Mouse (Mus musculus) hindbrain, embryonic 11.5 days (tissue): ENCODE data around the gene Acads. TPM values are rescaled to one million over a fixed set of nuclear protein-coding genes. Genes with fewer than 3 reads are reported as not detected.

Source experiments
- ATAC-seq: fragments of 200-750 bp; cut with Nextera tagmentation; 2 replicates; pipeline ENCODE4 v1.8.0; 2017; ENCODE audit warnings: mild to moderate bottlenecking, moderate TSS enrichment, moderate library complexity; ENCODE audit not compliant: low FRiP score
- DNase-seq: peaks from one replicate; pipeline ENCODE4 v3.0.0-alpha.2; 2015; ENCODE audit warnings: low spot score
- H3K27ac ChIP-seq: fragments of 300-500 bp; sonication (generic); 2 replicates; pipeline ENCODE4 v1.5.1; 2014; ENCODE audit warnings: mild to moderate bottlenecking, low read depth, low read length
- H3K27me3 ChIP-seq: fragments of 300-500 bp; sonication (generic); 2 replicates; pipeline ENCODE4 v1.6.1; 2014; ENCODE audit warnings: mild to moderate bottlenecking, low read length, moderate library complexity, mixed read lengths; ENCODE audit not compliant: control insufficient read depth, insufficient read depth
- H3K36me3 ChIP-seq: fragments of 300-500 bp; sonication (generic); 2 replicates; pipeline ENCODE4 v1.6.1; 2014; ENCODE audit warnings: mild to moderate bottlenecking, low read length, moderate library complexity, mixed read lengths; ENCODE audit not compliant: control insufficient read depth, insufficient read depth
- H3K4me1 ChIP-seq: fragments of 300-500 bp; sonication (generic); replicated peaks from 2 replicates; pipeline ENCODE4 v1.6.1; 2014; ENCODE audit warnings: low read length, mixed read lengths; ENCODE audit not compliant: control insufficient read depth, insufficient read depth
- H3K4me2 ChIP-seq: fragments of 300-500 bp; sonication (generic); replicated peaks from 2 replicates; pipeline ENCODE4 v1.6.1; 2014; ENCODE audit warnings: mild to moderate bottlenecking, low read depth, low read length
- H3K4me3 ChIP-seq: fragments of 300-500 bp; sonication (generic); 2 replicates; pipeline ENCODE4 v1.5.1; 2014; ENCODE audit warnings: low read depth, low read length
- H3K9ac ChIP-seq: fragments of 300-500 bp; sonication (generic); 2 replicates; pipeline ENCODE4 v1.6.1; 2014; ENCODE audit warnings: low read depth, low read length
- H3K9me3 ChIP-seq: fragments of 300-500 bp; sonication (generic); 2 replicates; pipeline ENCODE4 v1.6.1; 2016; ENCODE audit warnings: low read length; ENCODE audit not compliant: control insufficient read depth
- WGBS: fragments of 180-500 bp; shearing (Covaris S2); extraction: QIAGEN DNeasy Blood & Tissue Kit; methylation state at CpG from one replicate; pipeline ENCODE4 v1.1.7; 2014; 5-methylcytosine and 5-hydroxymethylcytosine counted together
- polyA plus RNA-seq: library from polyadenylated mRNA; unstranded; fragments of >200 nt; fragmentation: Nextera tagmentation; extraction: Ambion mirVana; gene quantifications from 2 replicates; pipeline ENCODE4 v1.2.1, GENCODE M21; 2014

Acads gene
- polyA plus RNA-seq, 1 experiment from 2014 or later, result 30.8 TPM

- Histone ChIP-seq H3K27me3 (no peaks in the 10 kb centered on the region), H3K36me3 (peaks cover 18% of the 10 kb centered on the region), H3K4me1 (no peaks in the 10 kb centered on the region), H3K4me2 (no peak overlapping the region), H3K4me3 (no peak overlapping the region), H3K27ac (no peak overlapping the region), H3K9me3 (no peaks in the 10 kb centered on the region), H3K9ac (no peak overlapping the region)
- ATAC-seq (no peak), DNase-seq (no peak)
- 87% methylated on average over 6 of the region's 6 CpGs for WGBS
These were observed 27.0 kb upstream of the Acads start for GRCm38 (mm10) chr5:115145976-115146746.

- Histone ChIP-seq H3K4me2 (no peak overlapping the region), H3K4me3 (no peak overlapping the region), H3K4me1 (no peaks in the 10 kb centered on the region), H3K27ac (no peak overlapping the region), H3K9me3 (no peaks in the 10 kb centered on the region), H3K27me3 (no peaks in the 10 kb centered on the region), H3K9ac (no peak overlapping the region), H3K36me3 (peaks cover 16% of the 10 kb centered on the region)
- 78% methylated on average over 11 of the region's 11 CpGs for WGBS
- no peak for ATAC-seq
- no peak for DNase-seq
These were observed 26.3 kb upstream of the Acads start for GRCm38 (mm10) chr5:115145253-115145968.

GRCm38 (mm10) chr5:115144471-115144870, 25.3 kb upstream of the Acads start:
- no peak for DNase-seq
- H3K27ac ChIP-seq, result no peak overlapping the region
- no peak for ATAC-seq
- H3K27me3 ChIP-seq, result no peaks in the 10 kb centered on the region
- no peak overlapping the region for H3K4me3 ChIP-seq
- no peaks in the 10 kb centered on the region for H3K9me3 ChIP-seq
- H3K4me1 ChIP-seq, result no peaks in the 10 kb centered on the region
- 77% methylated on average over 6 of the region's 6 CpGs for WGBS
- H3K4me2 ChIP-seq, result no peak overlapping the region
- peaks cover 7% of the 10 kb centered on the region for H3K36me3 ChIP-seq
- no peak overlapping the region for H3K9ac ChIP-seq

GRCm38 (mm10) chr5:115143552-115143951, 24.4 kb upstream of the Acads start:
- no peaks in the 10 kb centered on the region for H3K9me3 ChIP-seq
- WGBS, result 88% methylated on average over 10 of the region's 10 CpGs
- no peaks in the 10 kb centered on the region for H3K4me1 ChIP-seq
- 0 out of 2 replicates have a peak, but pooled peaks cover 3% of the 10 kb centered on the region for H3K36me3 ChIP-seq
- H3K27me3 ChIP-seq, result no peaks in the 10 kb centered on the region
- no peak overlapping the region for H3K4me2 ChIP-seq
- no peak overlapping the region for H3K4me3 ChIP-seq
- DNase-seq (no peak), ATAC-seq (no peak)
- H3K9ac ChIP-seq, result no peak overlapping the region
- no peak overlapping the region for H3K27ac ChIP-seq

GRCm38 (mm10) chr5:115142166-115142697, 23.1 kb upstream of the Acads start:
- H3K36me3 ChIP-seq, result 0 out of 2 replicates have a peak, but pooled peaks cover 3% of the 10 kb centered on the region
- no peak overlapping the region for H3K4me3 ChIP-seq
- no peak for ATAC-seq
- no peak for DNase-seq
- no peaks in the 10 kb centered on the region for H3K9me3 ChIP-seq
- no peak overlapping the region for H3K9ac ChIP-seq
- H3K27me3 ChIP-seq, result no peaks in the 10 kb centered on the region
- 88% methylated on average over 9 of the region's 9 CpGs for WGBS
- no peak overlapping the region for H3K4me2 ChIP-seq
- no peak overlapping the region for H3K27ac ChIP-seq
- H3K4me1 ChIP-seq, result no peaks in the 10 kb centered on the region

- Histone ChIP-seq H3K4me1 (no peaks in the 10 kb centered on the region), H3K27me3 (no peaks in the 10 kb centered on the region), H3K9ac (no peak overlapping the region), H3K4me2 (no peak overlapping the region), H3K9me3 (no peaks in the 10 kb centered on the region), H3K4me3 (no peak overlapping the region), H3K27ac (no peak overlapping the region), H3K36me3 (no peaks in the 10 kb centered on the region)
- WGBS, result 71% methylated on average over 3 of the region's 3 CpGs
- DNase-seq (no peak), ATAC-seq (no peak)
These were observed 21.6 kb upstream of the Acads start for GRCm38 (mm10) chr5:115140726-115141125.

- 75% methylated on average over 4 of the region's 4 CpGs for WGBS
- no peaks in the 10 kb centered on the region for H3K4me1 ChIP-seq
- no peaks in the 10 kb centered on the region for H3K27me3 ChIP-seq
- H3K4me2 ChIP-seq, result no peak overlapping the region
- H3K4me3 ChIP-seq, result no peak overlapping the region
- no peaks in the 10 kb centered on the region for H3K9me3 ChIP-seq
- DNase-seq (no peak), ATAC-seq (no peak)
- H3K27ac ChIP-seq, result no peak overlapping the region
- H3K9ac ChIP-seq, result no peak overlapping the region
- no peaks in the 10 kb centered on the region for H3K36me3 ChIP-seq
These were observed 20.0 kb upstream of the Acads start for GRCm38 (mm10) chr5:115139124-115139523.

GRCm38 (mm10) chr5:115134234-115135165, 15.4 kb upstream of the Acads start, which contains the start of gene Unc119b:
Unc119b (minus strand) TSS chr5:115134975.
- peak within 1 kb of the TSS; percentile 17; the same call in 1 of the 2 replicates for H3K27ac ChIP-seq
- H3K36me3 ChIP-seq, result no peaks in the 10 kb centered on the region
- H3K4me3 ChIP-seq, result peak within 1 kb of the TSS; percentile 95
- WGBS, result 0% methylated on average over 52 of the region's 81 CpGs
- peak; percentile 92 for DNase-seq
- H3K4me2 ChIP-seq, result peak within 1 kb of the TSS; percentile 88
- H3K9me3 ChIP-seq, result no peaks in the 10 kb centered on the region
- no peaks in the 10 kb centered on the region for H3K4me1 ChIP-seq
- peak within 1 kb of the TSS; percentile 85 for H3K9ac ChIP-seq
- no peaks in the 10 kb centered on the region for H3K27me3 ChIP-seq
- peak; percentile 95 for ATAC-seq
